Mouse (Mus musculus): ENCODE data around the gene Nrxn3.

- no peak for TF ChIP-seq MYOD1 (IDR thresholded peaks at IDR 0.05; ENCODE audit: control insufficient read depth in 1 of 3, insufficient read length in 2 of 3, low read depth in 2 of 3)
- no peak for TF ChIP-seq USF1 (IDR thresholded peaks at IDR 0.05; ENCODE audit: low read depth)
- TF ChIP-seq POLR2A (IDR thresholded peaks at IDR 0.05; ENCODE audit: insufficient read length, low read depth) = no peak
- no peak for TF ChIP-seq TCF3 (IDR thresholded peaks at IDR 0.05; ENCODE audit: insufficient read length, low read depth)
- TF ChIP-seq POLR2AphosphoS2 (IDR thresholded peaks at IDR 0.05; ENCODE audit: insufficient read length, low read depth) = no peak
- no peak for TF ChIP-seq E2F4 (IDR thresholded peaks at IDR 0.05; ENCODE audit: insufficient read depth)
- no peak for TF ChIP-seq CEBPB (IDR thresholded peaks at IDR 0.05; ENCODE audit: insufficient read depth, poor library complexity, severe bottlenecking)
- TF ChIP-seq MAX (IDR thresholded peaks at IDR 0.05; ENCODE audit: low read depth) = no peak
- TF ChIP-seq REST (IDR thresholded peaks at IDR 0.05; ENCODE audit: insufficient read depth, insufficient read length) = no peak
Observed at GRCm38 (mm10) chr12:89505121-89505764, 782.6 kb downstream of the Nrxn3 start.
